Mouse (Mus musculus): ENCODE data around the gene Ly6g6d. TPM values are rescaled to one million over a fixed set of nuclear protein-coding genes. Genes with fewer than 3 reads are reported as not detected.
"Not testable (repeated sequence)": the region's sequence is repeated elsewhere in the genome, so short reads cannot be mapped to it uniquely, and the experiment has no call there.

Ly6g6d gene
- total RNA-seq, 2 experiments from 2014 or later = 1.1 to 1.2 TPM

DNA sequence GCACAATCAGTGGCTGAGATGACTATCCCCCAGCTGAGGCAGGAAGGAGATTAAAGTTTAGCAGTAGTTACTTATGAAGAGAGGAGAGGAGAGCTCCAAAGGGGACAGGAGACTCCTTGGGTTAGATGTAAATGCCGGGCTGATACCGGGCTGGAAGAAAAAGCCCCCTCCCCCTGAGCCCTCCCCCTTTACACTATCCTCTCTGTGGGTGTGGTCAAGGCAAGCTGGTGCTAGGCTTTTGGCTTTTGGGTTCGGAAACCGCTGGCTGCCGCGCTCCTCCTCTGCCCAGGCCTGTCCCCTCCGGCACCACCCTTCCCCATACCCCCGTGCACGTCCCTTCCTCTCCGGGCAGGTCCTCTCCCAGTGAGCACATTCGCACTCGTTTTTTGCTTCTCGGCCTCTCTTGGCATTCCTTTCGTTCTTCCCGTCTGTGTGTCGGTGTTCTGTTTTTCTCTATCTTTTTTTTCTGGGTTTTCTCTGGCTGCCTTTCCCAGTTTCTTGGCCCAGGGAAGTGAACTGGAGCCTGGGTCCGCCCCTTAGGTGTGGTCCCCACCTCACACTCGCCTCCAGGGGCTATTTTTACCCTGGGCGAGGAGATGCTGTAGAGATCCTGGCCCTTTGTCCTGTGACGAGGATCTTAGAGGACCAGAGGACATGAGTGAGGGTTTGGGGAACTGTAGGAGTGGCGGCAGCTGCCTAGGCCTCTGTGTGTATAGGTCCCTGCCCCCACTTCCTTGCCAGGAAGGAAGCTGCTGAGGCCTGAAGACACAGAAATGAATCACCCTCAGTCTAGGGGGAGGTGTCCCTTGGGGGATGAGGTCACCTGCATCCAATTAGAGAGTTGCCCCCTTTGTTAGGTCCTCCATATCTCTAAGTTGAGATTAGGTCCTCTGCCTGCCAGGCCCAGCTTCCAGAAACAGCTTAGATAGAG lies 26.4 kb downstream of the Ly6g6d start:
- intact Hi-C loops (cut with DNase I) = no loop called here
- DNase-seq = peak; percentile 90 to 91

DNA sequence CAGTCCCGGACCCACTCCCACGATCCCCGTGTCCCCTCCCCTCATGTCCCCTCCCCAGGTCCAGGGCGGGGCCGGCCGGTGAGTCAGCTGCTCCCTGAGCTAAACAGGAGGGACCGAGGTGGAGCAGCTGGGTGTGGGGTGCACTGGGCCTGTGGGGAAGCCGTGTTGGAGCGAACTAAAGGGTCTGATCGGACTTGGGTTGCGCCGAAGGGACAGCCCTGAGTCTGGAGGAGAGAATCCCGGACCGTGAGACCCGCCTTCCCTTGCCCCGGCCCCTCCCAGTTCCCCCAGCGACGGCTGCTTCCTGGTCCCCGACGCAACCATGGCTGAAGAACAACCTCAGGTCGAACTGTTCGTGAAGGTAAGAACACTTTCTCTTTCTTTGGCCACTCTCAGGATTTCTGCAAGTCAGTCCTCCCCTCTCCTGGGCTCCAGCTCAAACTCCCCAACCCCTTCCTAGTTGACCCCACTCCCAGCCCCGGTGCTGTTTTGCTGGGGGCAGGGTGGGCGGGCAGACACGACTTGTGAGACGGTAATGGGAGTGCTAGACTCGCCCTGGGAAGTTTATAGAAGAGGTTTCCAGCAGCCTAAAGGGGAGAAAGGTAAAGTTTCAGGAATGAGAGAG lies 27.6 kb downstream of the Ly6g6d start:
- intact Hi-C loops (cut with DNase I) = no loop called here
- DNase-seq = peak; percentile 87

DNA sequence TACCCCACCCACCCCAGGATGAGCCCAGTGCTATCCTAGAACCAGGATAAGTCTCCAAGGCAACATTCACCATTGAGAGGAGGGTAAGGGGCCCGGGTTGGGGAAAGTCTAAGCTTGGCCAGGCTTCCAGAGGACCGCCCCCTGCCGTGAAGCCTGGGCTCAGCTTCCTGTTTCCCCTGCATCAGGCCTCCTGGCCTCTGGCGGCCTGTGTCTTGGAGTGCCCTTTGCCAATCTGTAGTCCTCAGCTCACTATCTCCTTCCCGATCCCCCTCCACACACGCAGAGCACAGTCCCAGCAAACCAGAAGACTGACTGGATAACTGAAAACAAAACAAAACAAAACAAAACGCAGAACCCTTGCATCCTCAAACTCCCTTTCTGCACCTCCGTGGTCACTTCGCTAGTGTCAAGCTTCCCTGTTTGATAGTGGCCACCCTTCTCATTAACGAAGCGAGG lies 28.3 kb downstream of the Ly6g6d start, which contains the start of gene Clic1:
Gene Clic1 (plus strand): TSS at position 406 of the 456 bp plus-strand sequence.
- intact Hi-C loops (cut with DNase I) = no loop called here
- peak; percentile 70 to 71 for DNase-seq

DNA sequence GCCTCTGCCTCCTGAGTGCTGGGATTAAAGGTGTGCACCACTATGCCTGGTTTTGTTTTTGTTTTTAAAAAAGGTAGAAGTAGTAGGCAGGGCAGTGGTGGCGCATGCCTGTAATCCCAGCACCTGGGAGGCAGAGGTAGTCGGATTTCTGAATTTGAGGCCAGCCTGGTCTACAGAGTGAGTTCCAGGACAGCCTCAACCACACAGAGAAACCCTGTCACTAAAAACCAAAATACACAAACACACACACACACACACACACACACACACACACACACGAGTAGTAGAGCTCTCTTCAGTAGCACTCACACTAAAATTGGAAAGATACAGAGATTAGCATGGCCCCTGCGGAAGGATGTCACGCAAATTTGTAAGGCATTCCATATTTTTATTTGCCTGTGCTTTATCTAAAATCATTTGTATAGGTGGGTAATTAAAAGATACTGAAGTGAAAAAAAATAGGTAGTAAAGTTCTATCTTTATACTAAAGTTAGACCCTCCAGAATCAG lies 28.9 kb downstream of the Ly6g6d start:
- intact Hi-C loops (cut with DNase I) = no loop called here
- DNase-seq = no peak

DNA sequence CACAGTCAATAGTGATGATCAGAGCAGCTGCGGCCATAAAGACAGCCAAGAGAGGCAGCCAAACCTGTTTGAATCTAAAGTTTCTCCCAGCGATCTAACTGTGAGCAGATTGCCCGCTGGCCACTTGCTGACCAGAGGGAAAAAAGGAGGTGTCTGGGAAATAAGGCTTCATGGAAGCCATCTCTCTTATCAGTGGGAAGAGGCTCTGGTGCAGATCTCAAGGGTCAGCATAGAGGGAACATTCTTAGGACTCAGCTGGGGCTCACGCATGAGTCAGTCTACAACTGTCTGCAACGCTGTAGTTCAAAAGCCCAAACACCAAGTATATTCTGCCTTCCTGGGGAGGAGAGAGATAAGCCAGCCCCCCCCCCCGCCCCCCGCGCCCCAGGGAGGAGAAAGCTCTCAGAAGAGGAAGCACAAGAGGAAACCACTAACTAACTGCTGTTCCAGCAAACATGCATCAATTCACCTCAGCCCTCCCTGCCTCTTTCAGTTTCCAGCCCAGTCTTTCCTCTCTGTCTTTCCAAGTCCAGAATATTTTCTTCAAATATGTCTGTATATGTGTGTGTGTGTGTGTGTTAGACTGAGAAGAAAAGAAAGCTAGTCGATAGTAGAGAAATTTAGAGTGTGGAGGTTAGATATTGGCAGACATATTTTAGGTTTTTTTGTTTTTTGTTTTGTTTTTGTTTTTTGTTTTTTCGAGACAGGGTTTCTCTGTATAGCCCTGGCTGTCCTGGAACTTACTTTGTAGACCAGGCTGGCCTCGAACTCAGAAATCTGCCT lies 29.5 kb downstream of the Ly6g6d start:
- intact Hi-C loops (cut with DNase I) = no loop called here
- peak; percentile 64 to 68 for DNase-seq

DNA sequence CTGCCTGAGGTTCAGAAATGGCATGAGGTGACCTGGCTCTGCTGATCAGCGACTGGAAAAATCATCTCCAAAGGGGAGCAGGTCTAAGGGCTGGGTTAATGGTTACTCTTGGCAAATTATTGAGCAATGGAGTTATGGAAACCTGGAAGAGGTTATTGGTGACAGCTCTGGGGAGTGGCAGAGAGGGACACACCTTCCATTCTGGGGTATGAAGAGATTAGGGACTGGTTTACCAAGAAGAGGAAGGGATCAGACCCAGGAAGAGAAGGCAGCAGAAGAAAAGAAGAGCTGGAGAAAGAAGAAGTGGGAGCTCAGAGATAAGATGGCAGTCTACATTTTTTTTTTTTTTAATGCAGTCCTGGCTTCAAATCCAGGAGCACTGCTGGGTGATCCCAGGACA lies 30.2 kb downstream of the Ly6g6d start:
- intact Hi-C loops (cut with DNase I) = no loop called here
- DNase-seq = no peak

DNA sequence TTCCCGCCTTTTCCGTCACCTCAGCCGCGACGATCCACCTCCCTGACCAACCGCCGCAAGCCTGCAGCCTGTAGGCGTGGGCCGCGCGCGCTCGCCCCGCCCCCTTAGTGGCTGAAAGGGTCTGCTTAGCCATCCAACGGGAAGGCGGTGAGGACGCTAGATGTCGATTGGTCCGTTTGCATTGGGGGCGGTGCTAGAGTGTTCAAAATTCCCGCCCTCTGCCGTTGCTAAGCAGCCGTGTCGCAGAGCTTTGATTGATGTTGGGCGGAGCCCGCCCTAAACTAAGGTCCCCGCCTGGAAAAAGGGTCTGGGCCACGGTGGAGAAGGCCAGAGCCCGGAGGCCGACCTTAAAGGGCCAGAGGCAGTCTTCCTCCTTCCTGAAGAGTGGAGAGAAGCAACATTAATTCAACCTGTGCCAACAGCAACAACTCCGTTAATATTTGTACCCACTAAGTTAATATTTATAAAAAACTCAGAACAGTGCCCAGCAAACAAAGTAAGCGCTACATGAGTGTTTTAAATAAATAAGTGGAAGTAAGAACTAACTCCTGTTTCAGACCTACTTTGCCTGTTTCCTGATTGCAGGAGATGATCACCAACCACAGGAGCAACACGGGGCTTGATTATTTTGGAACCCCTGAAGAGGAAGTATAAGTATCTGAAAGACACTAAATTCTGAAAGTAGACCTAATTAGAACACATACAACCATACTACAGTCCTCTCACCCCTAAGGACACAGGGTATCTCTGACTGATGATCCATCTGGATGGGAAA lies 31.0 kb downstream of the Ly6g6d start, which contains the start of gene Msh5:
Gene Msh5 (minus strand): TSS at position 65 of the 775 bp plus-strand sequence.
- intact Hi-C loops (cut with DNase I) = no loop called here
- DNase-seq = peak; percentile 99

DNA sequence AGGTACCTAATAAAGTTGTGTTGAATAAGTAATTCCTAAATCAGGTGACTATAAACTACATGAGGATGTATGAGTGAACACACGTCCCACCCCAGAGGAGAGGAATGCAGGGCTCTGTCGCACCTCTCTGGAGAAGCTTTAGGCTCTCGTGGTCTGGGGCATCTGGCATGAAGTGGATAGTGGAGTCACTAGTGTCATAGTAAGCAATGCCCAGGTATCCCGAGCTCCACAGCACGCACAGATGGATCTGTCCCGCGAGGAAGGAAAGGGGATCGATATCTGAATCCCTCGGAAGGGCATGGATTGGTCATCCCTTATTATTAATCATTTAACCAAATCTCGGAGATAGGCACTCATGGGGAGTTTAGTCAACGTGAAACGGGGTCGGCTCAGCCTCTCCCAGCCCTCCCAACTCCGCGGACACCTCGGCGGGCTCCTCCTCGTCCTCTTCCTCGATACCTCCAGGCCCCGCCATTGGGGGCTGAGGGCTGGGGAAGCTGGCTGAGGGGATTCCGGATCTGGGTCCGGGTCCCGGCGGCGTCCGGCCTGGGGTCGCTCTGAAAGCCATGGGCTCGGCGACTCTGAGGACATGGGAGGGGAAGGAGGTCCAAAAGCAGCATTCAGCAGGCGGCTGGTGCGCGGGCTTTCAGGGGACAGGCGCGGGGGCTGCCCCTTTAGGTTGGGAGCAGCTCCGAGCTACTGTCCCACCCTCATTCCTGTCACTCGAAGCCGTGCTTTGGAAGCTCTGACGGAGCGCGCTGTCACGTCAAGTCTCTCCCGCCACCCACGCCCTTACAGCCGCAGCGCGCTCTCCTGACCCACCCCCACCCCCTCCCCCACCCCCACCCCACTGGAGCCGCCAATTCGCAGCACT lies 31.8 kb downstream of the Ly6g6d start:
- no peak for DNase-seq
- intact Hi-C loops (cut with DNase I) = loop anchor here (2.0 kb wide), 1 partner anchor 17 kb away; the partner anchor contains the start of gene Sapcd1

DNA sequence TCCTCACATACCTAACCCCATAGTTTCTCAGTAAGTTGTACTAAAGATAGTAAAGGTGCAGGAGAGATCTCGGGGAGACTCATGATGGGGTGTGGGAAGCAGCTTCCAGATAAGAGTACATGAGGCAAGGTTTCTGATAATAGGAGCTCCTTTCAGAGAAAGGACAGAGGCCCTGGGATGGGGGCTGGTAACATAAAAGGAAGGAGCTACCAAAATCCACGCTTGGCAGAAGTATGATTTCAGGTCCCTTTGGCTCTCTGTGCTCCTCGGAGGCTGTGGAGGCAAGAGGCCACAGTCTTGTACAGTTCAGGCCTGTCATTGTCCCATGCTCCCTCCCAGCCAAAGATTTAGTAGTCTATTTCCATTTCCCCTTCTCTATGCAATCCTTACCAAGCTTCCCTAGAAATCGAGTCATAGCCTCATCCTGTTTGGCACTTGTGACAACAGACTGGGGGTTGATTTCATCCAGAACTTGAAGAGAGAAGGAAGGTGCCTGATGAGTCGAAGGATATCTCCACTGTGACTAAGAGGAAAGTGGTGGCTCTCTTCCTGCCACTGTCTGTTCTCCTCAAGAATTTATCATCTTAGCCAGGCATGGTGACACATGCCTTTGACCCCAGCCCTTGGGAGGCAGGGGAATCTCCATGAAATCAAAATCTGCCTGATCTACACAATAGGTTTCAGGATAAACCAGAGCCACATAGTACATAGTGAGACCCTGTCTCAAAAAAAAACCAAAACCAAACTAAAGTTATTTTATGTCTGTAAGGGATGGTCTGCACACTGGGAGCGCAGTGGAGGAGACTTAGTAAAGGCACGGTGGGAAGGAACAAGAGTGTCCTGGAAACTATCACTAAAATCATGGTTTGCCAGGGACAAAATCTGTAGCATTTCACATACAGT lies 32.7 kb downstream of the Ly6g6d start:
- no peak for DNase-seq
- intact Hi-C loops (cut with DNase I) = loop anchor here (2.0 kb wide), 1 partner anchor 16 kb away; the partner anchor contains the start of gene Sapcd1

DNA sequence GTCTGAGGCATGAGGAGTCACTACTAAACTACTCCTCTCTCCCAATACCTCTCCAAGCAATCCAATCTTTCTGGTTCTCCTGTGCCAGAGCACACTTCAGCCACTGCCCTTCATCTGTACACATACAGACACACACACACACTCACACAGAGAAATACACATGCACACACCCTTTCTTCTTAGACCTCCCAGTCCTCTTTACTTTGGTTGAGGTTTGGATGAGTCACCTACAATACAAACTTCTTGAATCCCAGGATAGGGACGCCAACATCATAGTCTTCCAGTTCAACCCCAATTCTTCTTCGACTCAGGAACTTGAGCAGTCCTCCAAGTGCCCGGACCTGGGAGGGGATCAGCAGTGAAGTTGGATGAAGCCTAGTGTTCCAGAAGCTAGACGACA lies 34.1 kb downstream of the Ly6g6d start:
- intact Hi-C loops (cut with DNase I) = loop anchor here (2.0 kb wide), 1 partner anchor 15 kb away; the partner anchor contains the start of gene Sapcd1
- DNase-seq = peak in 1 of 2 experiments; percentile 1

DNA sequence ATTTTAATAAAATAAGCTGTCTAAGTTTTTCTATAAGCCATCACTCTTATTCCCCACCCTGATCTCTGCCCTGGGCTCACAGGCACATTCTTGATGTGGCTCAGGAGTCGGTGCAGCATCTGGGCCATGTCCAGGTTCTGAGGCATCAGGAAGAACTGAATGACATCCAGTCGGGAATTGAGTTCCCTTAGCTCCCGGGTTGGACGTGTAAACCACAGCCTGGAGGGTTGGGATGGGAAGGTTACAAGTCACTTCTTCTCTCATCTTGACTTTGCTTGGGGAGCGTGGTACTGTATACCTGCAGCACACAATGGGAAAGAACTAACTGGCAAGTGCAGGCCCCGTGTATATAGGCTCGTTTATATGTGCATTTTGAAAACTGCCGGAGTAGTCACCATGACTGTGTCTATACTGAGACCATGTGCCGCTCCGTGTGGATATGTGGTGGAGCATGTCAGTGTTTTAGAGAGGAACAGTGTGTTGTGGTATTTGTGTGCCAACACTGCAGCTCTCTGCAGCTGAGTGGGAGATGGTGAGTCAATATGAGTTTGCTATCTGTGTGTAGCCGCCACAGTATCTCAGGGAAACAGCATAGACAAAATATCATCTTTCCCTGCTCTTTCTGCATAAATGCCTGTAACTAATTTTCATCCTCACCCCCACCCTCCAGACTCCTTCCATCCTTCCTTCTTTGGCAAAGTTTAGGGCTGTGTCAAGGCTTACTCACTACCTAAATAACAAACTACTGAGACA lies 38.6 kb downstream of the Ly6g6d start:
- DNase-seq = no peak
- intact Hi-C loops (cut with DNase I) = no loop called here

DNA sequence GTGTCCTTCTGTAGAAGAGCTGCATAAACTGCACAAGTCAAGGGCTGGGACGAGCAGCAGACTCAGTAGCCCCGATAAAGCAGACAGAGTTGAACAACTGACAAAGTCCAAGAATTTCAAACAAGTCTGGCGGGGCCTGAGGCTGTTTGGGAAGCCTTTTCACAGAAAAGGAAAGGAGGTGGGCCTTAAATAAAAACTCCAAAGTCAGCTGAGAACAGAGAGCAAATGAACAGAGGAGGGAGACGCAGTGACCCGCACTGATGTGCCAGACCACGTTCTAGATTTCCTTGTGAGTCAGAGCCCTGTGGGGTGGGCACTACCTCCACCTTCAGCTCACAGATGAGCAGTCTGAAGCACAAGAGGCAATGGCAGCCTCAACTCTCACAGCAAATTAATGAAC lies 43.0 kb downstream of the Ly6g6d start:
- DNase-seq = no peak
- intact Hi-C loops (cut with DNase I) = no loop called here

DNA sequence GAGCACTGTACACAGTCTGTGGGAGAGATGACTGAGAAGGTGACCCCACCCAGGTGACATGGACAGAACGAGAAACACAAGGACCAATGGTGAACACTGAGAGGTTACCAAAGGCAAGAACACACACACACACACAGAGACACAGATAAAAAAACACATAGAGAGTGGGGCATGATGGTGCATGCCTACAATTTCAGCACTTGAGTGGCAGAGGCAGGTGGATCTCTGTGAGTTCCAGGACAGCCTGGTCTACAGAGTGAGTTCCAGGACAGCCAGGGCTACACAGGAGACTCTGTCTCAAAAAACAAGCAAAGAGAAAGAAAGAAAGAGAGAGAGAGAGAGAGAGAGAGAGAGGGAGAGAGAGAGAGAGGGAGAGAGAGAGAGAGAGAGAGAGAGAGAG lies 44.2 kb downstream of the Ly6g6d start:
- DNase-seq; intact Hi-C loops (cut with DNase I): not testable (repeated sequence)

DNA sequence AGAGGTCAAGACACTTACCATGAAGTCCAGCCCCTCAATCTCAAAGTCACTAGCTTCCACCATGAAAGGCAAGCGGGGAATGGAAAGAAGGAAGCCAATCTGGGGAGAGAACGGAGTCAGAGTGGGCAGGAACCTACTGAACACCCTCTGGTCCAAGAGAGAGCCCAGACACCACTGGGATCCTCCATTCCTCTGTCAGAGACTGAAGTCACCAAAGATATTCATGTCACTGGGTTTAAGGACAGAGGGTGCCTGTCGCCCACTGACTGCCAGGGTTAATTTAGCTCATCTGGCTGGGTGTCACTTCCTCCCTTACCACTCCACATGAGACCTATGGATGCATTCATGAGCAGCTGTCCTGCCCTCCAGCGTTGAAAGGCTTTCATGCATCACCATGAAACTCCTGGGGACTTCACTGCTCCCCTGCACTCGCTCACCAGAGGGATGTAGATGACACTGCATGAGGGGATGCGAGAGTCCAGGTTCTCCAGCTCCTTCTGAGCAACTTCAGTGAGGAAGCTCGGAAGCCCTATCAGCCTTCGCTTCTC lies 45.5 kb downstream of the Ly6g6d start:
- no peak for DNase-seq
- intact Hi-C loops (cut with DNase I) = no loop called here

DNA sequence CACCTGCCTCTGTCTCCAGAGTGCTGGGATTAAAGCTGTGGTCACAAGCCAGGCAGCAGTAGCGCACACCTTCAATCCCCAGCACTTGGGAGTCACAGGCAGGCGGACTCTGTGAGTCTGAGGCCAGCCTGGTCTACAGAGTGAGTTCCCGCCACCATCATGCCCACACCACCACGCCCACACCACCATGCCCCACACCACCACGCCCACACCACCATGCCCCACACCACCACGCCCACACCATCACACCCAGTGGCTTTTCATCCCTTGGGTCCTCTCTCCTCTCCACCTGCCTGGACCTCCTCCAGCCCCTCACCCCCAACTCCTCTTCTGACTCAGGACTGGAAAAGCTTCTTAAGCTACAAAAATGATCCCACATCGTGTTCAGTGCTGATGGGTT lies 46.0 kb downstream of the Ly6g6d start:
- intact Hi-C loops (cut with DNase I) = no loop called here
- DNase-seq = no peak

DNA sequence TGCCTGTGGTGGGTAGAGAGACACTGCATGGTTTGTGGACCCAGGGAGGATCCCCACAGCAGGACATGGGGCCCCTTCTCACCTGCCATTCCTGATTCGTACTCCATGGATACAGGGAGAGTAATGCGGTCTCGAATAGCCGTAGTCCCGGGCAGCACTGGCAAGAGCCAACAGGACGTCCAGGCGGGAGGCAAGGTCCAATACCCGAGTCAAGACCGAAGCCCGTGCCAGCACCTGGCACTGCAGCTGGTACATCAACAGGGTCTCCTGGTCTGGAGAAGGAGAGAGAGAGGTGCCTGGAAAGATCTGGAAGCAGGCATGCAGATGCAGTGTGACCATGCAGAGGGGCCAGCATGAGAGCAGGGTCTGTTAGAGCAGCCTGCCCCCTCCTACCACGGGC lies 46.6 kb downstream of the Ly6g6d start:
- DNase-seq = no peak
- intact Hi-C loops (cut with DNase I) = no loop called here
